Mouse (Mus musculus) cerebellum, adult 11 months (tissue): ENCODE results near the gene Sebox.

Experiments used
- DNase-seq: peaks from one replicate; pipeline ENCODE4 v3.0.0; 2022

The Sebox gene

DNA sequence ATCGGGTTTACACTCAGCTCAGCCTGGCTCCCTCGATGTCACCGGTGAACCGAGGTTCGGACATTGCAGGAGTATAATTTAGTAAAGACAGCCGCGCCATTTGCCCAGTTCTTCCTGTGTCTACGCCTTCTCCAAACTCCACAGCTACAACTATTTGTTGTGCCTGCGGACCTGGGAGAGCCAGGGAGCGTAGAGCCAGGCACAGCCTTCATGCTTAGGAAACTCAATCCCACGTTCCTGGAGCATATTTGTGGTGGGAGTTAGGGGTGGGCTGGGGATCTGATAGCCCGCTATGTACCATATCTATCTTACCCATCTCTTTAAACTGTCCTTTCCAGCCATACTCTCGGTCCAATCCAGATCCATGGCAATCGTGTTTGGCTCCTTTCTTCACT, 33.4 kb downstream of the Sebox start:
- no peak for DNase-seq

DNA sequence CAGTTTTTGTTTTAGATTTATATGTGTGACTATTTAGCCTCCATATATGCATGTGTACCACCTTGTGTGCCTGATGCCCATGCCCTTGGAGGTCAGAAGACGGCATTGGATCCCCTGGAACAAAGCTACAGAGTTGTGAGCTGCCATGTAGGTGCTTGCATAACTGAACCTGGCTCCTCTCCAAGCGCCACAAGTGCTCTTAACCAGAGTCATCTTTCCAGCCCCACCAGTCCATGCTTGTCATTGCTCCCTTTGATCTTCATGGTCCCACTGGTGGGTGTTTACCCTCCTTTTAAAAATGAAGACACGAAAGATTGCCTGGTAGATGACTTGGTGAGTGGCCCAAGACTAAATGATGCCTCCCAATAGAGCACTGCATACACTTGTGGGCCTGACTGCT, 37.1 kb downstream of the Sebox start:
- no peak for DNase-seq

DNA sequence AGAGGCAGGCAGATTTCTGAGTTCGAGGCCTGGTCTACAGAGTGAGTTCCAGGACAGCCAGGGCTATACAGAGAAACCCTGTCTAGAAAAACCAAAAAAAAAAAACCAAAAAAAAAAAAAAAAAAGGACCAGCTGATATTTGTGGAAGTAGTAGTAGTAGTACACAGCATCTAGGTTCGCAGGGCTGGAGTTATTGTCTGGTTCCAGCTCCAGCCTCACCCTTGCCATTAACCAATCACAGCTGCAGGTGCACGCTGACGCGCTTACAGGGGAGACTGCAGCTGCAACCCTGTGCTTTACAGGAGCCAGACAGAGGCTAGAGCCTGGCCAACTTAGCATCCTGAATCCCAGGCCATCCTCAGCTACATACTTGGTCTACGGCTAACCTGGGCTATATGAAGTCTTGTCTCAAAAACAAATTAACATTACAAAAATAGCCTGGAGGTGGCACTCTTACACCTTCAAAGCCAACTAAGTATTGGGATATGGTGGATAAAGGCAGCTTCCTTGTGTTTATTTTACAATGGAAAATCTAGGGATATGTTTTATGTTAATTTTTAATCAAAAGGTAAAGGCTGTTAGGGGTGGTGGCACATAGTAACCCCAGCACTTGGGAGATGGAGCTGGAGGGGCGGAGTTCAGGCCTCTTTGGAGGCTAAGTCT, 41.3 kb downstream of the Sebox start:
- DNase-seq, result no peak

DNA sequence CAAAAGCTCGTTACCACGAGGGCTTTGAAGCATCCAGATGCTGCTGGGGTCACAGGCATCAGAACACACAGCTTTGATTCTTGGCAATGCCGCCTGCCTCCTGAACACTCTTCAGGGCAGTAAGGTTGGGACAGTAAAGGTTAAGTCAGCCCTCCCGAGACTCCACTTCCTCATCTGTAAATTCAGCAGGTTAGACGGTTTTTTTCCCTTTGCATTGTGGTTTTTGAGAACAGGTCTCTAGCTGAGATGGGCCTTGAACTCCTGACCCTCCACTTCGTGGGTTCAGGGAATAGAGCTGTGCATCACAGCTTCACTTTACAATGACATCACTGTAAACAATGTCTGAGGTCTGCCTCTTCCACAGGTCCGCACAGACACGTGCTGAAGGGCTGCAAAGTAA, 41.9 kb downstream of the Sebox start:
- no peak for DNase-seq

DNA sequence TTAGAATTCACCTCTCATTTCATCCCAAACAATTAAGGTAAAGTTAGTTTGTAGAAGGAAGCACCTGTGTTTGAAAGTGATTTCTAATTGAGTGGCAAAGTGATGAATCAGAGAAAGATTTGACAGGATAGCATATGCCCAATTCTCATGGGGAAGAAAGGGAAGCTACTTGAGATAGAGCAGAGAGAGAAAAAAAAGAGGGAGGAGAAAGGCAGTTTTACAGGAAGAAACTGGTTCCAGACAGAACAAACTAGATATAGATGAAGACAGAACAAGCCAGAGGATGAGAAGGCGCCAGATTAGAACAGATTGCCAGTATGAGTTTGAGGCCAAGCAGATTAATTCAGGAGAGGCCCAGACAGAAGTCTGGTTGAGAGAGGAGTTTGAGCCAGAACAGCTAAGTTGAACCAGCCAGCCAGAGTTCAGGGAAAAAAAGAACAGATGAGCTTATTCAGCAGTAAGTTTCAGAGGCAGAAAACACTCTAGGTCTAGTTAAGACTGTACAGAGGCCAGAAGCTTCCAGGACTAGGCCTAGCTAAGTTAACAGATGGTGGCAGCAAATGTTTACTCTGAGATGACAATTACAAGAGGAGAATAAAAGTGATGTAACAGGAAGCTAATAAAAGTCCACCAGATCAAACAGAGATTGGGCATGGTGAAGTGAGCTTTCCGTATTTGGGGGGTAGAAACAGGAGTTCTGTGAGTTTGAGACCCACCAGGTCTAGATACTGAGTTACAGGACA, 44.6 kb downstream of the Sebox start:
- no peak for DNase-seq

DNA sequence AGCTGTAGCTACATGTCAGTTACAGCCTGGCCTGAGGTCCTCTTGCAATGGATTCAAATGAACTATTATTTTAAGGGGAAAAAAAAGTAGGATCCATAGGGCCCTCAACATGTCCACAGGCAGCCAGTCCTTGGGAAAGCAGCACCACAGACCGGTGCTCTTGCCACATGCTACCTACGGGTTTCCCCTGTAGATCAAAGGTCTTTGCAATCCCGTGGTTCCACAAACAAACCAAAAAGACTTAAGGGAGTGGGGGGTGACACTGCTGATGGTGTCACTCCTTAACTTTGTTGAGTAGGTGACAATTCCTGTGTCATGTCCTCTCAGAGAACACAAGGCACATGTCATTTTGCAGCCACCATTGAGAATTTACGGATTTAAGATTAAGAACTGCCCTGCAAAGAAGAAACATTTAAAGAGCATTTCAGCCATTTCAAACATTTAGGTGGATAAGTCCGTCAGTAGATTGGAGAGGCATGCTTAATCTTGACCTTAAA, 46.3 kb downstream of the Sebox start:
- no peak for DNase-seq

DNA sequence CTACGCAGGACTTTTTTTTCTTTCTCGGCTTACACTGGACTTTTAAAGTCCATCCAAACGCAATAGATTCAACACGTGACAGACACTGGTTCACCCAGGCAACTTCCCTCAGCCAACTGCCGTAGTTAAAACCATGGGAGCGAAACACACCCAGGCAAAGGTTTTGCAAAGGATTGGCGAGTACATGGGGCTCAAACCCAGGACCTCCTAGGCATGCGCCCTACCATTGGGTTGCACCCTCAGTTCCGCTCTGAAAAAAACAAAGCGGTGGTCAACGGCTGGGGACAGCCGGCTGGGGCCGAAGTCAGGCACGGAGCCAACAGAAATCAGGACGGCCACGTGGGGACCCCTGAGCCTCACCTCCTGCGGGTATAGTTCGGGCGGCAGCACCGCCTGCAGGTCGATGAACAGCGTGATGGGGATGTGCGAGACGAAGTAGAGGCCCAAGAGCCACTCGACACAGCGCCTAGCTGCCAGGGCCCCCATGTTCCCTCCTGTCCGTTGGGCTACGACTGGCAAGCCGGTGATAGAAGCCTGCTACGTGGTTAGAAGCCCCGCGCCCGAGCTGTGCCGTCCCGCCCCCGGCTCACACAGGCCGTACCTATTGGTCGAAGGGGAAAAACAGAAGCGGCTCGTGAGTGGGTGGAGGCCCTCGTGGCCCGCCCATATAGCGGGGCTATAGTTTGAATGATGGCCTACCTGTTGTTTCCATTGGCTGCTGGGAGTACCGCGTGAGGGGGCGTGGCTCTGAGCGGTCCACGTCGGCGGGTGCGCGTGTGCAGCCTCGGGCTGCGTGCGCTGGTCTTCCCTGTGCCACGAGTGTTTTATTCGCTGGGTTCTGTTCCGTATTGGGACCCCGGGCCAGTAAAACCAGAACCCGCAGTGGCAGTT, 47.2 kb downstream of the Sebox start, which contains the start of gene Tmem97:
Tmem97 (minus strand) TSS at position 610 of the 891 bp plus-strand sequence.
- peak; percentile 94 for DNase-seq

DNA sequence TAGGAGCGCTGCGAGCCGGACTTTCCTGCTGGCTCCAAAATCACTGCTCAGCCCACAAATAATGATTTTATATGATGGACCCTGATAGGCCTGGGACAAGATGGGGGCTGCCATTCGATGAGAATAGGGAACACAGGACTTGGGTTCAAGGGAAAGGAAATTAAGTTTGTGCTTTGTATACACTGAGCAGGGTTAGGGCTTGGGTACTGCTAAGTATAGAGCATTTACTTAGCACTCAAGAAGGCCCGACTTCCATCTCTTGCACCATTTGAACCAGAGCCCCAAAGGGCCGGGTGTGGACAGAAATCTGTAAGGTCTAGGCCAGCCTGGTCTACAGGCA, 47.8 kb downstream of the Sebox start:
- no peak for DNase-seq
